Mouse (Mus musculus) adipose tissue, adult 10 weeks (tissue): ENCODE data around the gene Dpagt1. TPM values are rescaled to one million over a fixed set of nuclear protein-coding genes. Genes with fewer than 3 reads are reported as not detected.

Experiments used
- polyA plus RNA-seq: library from polyadenylated mRNA; stranded (reverse); fragments of 350-450 nt; fragmentation: Illumina TruSeq; extraction: RNeasy Lipid Tissue Mini Kit (QIAGEN cat#74804); gene quantifications from one replicate; pipeline ENCODE4 v1.2.3, GENCODE M21; 2014; ENCODE audit warnings: low read depth, low replicate concordance

The Dpagt1 gene
- 25.7 TPM for polyA plus RNA-seq

GRCm38 (mm10) chr9:44325768-44326370, at the start of gene Dpagt1:
Gene Dpagt1, plus strand, starts transcription at chr9:44326019.

DNA sequence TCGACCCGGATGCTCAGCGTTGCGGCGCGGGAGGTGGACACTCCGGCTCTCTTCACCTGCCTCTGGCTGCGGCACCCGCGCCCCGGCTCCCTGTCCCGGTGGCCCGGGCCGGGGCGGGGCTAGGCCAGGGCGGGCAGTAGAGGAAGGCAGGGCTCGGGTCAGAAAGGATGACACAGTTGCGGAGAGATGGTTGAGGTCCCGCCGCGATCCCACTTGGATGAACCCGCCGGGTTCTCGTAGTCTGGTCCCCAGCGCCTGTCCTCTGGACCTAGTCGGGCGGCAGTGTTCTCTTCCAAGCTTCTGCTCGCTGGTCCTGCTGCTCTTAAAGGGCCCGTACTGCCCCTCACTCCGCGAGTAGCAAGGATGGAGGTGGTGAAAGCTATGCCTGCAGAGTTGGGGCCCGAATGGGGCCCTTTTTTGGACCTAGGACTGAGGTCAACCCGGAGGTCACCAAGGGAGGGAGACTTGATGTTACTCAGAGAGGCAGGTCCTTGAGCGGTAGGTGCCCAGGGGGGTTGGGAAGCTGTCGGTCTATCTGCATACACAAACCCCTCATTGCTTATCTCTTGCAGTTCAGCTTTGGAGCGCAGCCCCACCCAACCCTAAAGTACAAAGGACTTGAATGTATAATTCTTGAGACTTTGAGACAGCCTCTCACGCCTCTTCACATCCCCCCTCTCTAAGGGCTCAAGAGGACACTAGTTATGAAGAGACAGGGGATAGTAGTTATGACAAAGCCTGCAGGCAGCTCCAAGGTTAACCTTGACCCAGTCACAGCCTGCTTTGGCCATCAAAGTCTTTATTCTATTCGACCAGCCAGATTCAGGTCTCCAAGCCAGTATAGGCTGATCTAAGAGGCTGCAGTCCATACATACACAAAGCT, 37.5 kb upstream of the Dpagt1 start, which contains the start of gene Abcg4:
Abcg4 (minus strand) TSS at position 540 of the 883 bp plus-strand sequence.

GRCm38 (mm10) chr9:44305466-44306079, 20.2 kb upstream of the Dpagt1 start, which contains the start of gene Hinfp:
Gene Hinfp, minus strand, starts transcription at chr9:44305671.

GRCm38 (mm10) chr9:44319887-44320798, 5.7 kb upstream of the Dpagt1 start, which contains the start of gene C2cd2l:
Gene C2cd2l, minus strand, starts transcription at chr9:44320285.

DNA sequence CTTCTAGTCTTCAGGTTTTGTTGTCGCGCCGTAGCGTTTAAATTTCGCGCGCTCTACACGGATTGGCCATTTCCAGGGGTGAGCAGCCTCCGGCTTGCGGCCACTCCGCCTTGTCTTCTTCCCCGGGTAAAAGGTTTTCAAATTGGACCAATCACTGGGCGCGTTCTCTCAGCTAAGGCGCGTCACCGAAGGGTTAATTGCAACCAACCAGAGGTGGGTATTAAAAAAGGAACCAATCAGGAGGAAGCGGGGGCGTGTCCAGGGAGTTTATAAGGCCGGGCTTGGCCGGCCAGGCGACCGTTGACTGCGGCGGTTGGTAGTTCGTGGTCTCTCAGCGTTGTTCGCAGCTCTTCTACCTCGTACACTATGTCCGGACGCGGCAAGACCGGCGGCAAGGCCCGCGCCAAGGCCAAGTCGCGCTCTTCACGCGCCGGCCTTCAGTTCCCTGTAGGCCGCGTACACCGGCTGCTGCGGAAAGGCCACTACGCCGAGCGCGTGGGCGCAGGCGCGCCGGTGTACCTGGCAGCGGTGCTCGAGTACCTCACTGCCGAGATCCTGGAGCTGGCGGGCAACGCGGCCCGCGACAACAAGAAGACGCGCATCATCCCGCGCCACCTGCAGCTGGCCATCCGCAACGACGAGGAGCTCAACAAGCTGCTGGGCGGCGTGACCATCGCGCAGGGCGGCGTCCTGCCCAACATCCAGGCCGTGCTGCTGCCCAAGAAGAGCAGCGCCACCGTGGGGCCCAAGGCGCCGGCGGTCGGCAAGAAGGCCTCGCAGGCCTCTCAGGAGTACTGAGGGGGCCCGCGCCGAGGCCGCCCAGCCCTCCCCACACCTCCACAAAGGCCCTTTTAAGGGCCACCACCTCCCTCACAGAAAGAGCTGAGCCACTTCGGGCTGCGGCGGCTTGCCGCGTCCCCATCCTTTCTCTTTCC, 8.8 kb downstream of the Dpagt1 start, which contains the start of gene H2afx:
H2afx (plus strand) TSS at position 299 of the 935 bp plus-strand sequence.

GRCm38 (mm10) chr9:44343781-44344421, 18.1 kb downstream of the Dpagt1 start, which contains the start of gene Hmbs:
Gene Hmbs, minus strand, starts transcription at chr9:44344228.

GRCm38 (mm10) chr9:44361190-44361917, 35.5 kb downstream of the Dpagt1 start, which contains the start of gene Vps11:
Gene Vps11, minus strand, starts transcription at chr9:44361670.

DNA sequence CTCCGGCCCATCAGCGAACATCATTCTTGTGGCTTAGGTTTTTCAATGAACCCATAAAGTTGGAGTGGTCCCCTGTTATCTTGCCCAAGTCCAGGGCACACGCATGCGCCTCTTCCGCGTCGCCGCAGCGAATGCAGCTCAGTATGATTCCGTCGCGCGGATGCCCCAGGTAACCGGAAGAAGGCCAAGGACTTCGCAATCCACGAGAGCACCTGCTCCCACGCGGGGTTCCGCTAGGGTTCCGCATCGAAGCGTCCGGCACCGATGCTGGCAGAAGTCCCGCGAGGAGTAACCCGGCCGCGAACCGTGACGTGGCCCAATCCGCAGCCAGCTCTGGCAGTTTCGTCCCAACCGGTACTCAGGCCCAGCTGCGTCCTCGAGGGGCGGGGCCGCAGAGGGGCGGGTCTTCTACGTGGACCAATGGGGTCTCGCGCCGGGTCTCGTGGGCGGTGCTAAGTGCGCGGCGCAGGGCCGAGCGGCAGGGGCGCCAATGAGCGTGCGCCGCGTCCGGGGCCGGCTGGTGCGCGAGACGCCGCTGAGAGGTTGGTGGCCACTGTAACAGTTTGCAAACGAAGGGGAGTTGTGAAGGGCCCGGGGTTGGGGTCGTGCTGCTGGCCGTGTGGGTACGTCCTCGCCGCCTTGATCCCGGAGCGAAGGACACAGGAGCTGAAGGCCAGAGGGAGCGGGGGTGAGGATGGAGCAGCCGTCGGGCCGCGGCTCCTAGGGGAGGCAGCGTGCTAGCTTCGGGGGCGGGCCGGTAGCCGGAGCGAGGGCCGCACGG, 53.4 kb downstream of the Dpagt1 start, which contains the start of gene Hyou1:
Hyou1 (plus strand) TSS at position 437 of the 781 bp plus-strand sequence.

Other genes starting within 250 kb of the Dpagt1 start
- gene Mfrp, start 224.3 kb upstream of the Dpagt1 start, polyA plus RNA-seq: 63.7 TPM
- 22.6 TPM for gene C1qtnf5, start 218.8 kb upstream of the Dpagt1 start, polyA plus RNA-seq
- gene Gm49380, start 212.5 kb upstream of the Dpagt1 start, polyA plus RNA-seq: 0.19 TPM
- 17.6 TPM for gene Rnf26, start 212.5 kb upstream of the Dpagt1 start, polyA plus RNA-seq
- 166 TPM for gene Mcam, start 191.6 kb upstream of the Dpagt1 start, polyA plus RNA-seq
- gene Cbl, start 92.0 kb upstream of the Dpagt1 start, polyA plus RNA-seq: 17.4 TPM
- 32.6 TPM for gene Ccdc153, start 85.3 kb upstream of the Dpagt1 start, polyA plus RNA-seq
- gene Pdzd3, start 74.5 kb upstream of the Dpagt1 start, polyA plus RNA-seq: 3.3 TPM
- gene Nlrx1, start 57.4 kb upstream of the Dpagt1 start, polyA plus RNA-seq: 17.3 TPM
- 2.2 TPM for gene Abcg4, start 37.4 kb upstream of the Dpagt1 start, polyA plus RNA-seq
- 14.7 TPM for gene Hinfp, start 20.3 kb upstream of the Dpagt1 start, polyA plus RNA-seq
- gene C2cd2l, start 5.7 kb upstream of the Dpagt1 start, polyA plus RNA-seq: 28.1 TPM
- gene H2afx, start 8.7 kb downstream of the Dpagt1 start, polyA plus RNA-seq: 25.2 TPM
- gene Hmbs, start 18.2 kb downstream of the Dpagt1 start, polyA plus RNA-seq: 47.6 TPM
- gene Vps11, start 35.7 kb downstream of the Dpagt1 start, polyA plus RNA-seq: 37.7 TPM
- gene Hyou1, start 53.5 kb downstream of the Dpagt1 start, polyA plus RNA-seq: 132 TPM
- gene Slc37a4, start 70.8 kb downstream of the Dpagt1 start, polyA plus RNA-seq: 66.0 TPM
- 1,387 TPM for gene Rps25, start 81.1 kb downstream of the Dpagt1 start, polyA plus RNA-seq
- gene Trappc4, start 81.6 kb downstream of the Dpagt1 start, polyA plus RNA-seq: 77.7 TPM
- 31.8 TPM for gene Ccdc84, start 92.5 kb downstream of the Dpagt1 start, polyA plus RNA-seq
- 0.45 TPM for gene Foxr1, start 115.1 kb downstream of the Dpagt1 start, polyA plus RNA-seq
- 1.1 TPM for gene Upk2, start 129.0 kb downstream of the Dpagt1 start, polyA plus RNA-seq
- 58.9 TPM for gene Bcl9l, start 156.8 kb downstream of the Dpagt1 start, polyA plus RNA-seq
- 0.62 TPM for gene Cxcr5, start 235.9 kb downstream of the Dpagt1 start, polyA plus RNA-seq